ENCODE assay signal across 8 mouse cellular contexts in genomic region chr2:128698140-128698692, GRCm38 (mm10). TPM values are rescaled to one million over a fixed set of nuclear protein-coding genes. Genes with fewer than 3 reads are reported as not detected.
DNase-seq lines count a peak whose midpoint lies in the region; ATAC-seq and TF ChIP-seq lines count a peak whose summit lies in the region.

No protein-coding gene starts in this region.

- H3K4me1 ChIP-seq in CH12.LX (ENCODE audit: control insufficient read depth in 1 of 2, insufficient read depth in 2 of 2), result peaks cover 0 to 4% of the 10 kb centered on the region in 2 experiments; a peak in 2 of 4 replicates
- peaks cover 19% of the 10 kb centered on the region for H3K4me1 ChIP-seq in forebrain, embryonic 13.5 days
- no peaks in the 10 kb centered on the region for H3K4me1 ChIP-seq in heart, postnatal 0 days (ENCODE audit: control insufficient read depth, insufficient read depth)
- peaks cover 8% of the 10 kb centered on the region for H3K4me1 ChIP-seq in liver, embryonic 13.5 days (replicated peaks)
- no peaks in the 10 kb centered on the region for H3K4me1 ChIP-seq in stomach, embryonic 16.5 days (ENCODE audit: control insufficient read depth, insufficient read depth, low read length)

- in situ Hi-C loops in CH12.LX (cut with MboI; ENCODE audit: low pct_ligation_motif_present, low pct_unique_long_range_greater_than_20kb, low sequenced_read_pairs), result loop anchor here (5.0 to 25.0 kb wide), 2 partner anchors 119 to 564 kb away; partner anchors contain the start of gene Tmem87b

- no peaks in the 10 kb centered on the region for H3K27me3 ChIP-seq in CH12.LX (replicated peaks)
- peaks cover 22% of the 10 kb centered on the region; the same call in 1 of the 2 replicates for H3K27me3 ChIP-seq in forebrain, embryonic 13.5 days
- H3K27me3 ChIP-seq in heart, postnatal 0 days (ENCODE audit: control insufficient read depth, insufficient read depth, low read length), result no peaks in the 10 kb centered on the region
- peaks cover 51% of the 10 kb centered on the region for H3K27me3 ChIP-seq in liver, embryonic 13.5 days
- no peaks in the 10 kb centered on the region for H3K27me3 ChIP-seq in stomach, embryonic 16.5 days (ENCODE audit: control insufficient read depth, insufficient read depth, low read length)

- H3K27ac ChIP-seq in CH12.LX (ENCODE audit: insufficient read depth, low read depth), result no peak overlapping the region
- H3K27ac ChIP-seq in forebrain, embryonic 13.5 days, result no peak overlapping the region
- H3K27ac ChIP-seq in heart, postnatal 0 days (ENCODE audit: low read depth), result peak overlapping the region; percentile 91
- H3K27ac ChIP-seq in liver, embryonic 13.5 days, result no peak overlapping the region; the same call in 1 of the 2 replicates
- peak overlapping the region; percentile 95 for H3K27ac ChIP-seq in stomach, embryonic 16.5 days (ENCODE audit: low read length)

- H3K4me2 ChIP-seq in CH12.LX (ENCODE audit: insufficient read depth, low read depth, poor library complexity, severe bottlenecking), result peak overlapping the region; percentile 3; the same call in 1 of the 2 replicates
- peak overlapping the region; percentile 96 for H3K4me2 ChIP-seq in forebrain, embryonic 13.5 days
- peak overlapping the region; percentile 82 for H3K4me2 ChIP-seq in heart, postnatal 0 days (ENCODE audit: low read depth, low read length)
- H3K4me2 ChIP-seq in liver, embryonic 13.5 days, result peak overlapping the region; percentile 61
- peak overlapping the region; percentile 70 for H3K4me2 ChIP-seq in stomach, embryonic 16.5 days (ENCODE audit: low read depth, low read length)

- peak; percentile 91 for TF ChIP-seq RAD21 in CH12.LX (IDR thresholded peaks at IDR 0.05; ENCODE audit: low read depth, low read length)

- H3K36me3 ChIP-seq in CH12.LX (replicated peaks in 1 of 2; ENCODE audit: control insufficient read depth in 1 of 2, insufficient read depth in 1 of 2, low read length in 1 of 2), result no peaks in the 10 kb centered on the region
- no peaks in the 10 kb centered on the region for H3K36me3 ChIP-seq in forebrain, embryonic 13.5 days (ENCODE audit: poor library complexity, severe bottlenecking)
- H3K36me3 ChIP-seq in heart, postnatal 0 days (replicated peaks; ENCODE audit: control insufficient read depth, insufficient read depth, low read length), result no peaks in the 10 kb centered on the region
- H3K36me3 ChIP-seq in liver, embryonic 13.5 days, result no peaks in the 10 kb centered on the region
- no peaks in the 10 kb centered on the region for H3K36me3 ChIP-seq in stomach, embryonic 16.5 days (ENCODE audit: control insufficient read depth, insufficient read depth, low read length)

- dilution Hi-C loops in CH12.LX (cut with MboI; ENCODE audit: extremely low pct_ligation_motif_present, extremely low pct_unique_long_range_greater_than_20kb, low sequenced_read_pairs), result no loop called here

- no peak for TF ChIP-seq EP300 in CH12.LX (IDR thresholded peaks at IDR 0.05; ENCODE audit: low read length)
- peak; percentile 69; the same call in 1 of the 2 replicates for TF ChIP-seq EP300 in heart, postnatal 0 days (IDR thresholded peaks at IDR 0.05; ENCODE audit: low read depth)

- peak; percentile 45 for DNase-seq in CH12.LX (ENCODE audit: extremely low read depth)
- DNase-seq in c-Kit-positive CD71-positive TER-119-negative erythroid progenitor cells, embryonic 14.5 days (ENCODE audit: low read depth), result peak; percentile 19
- peak; percentile 93 for DNase-seq in heart, postnatal 0 days (ENCODE audit: low spot score)
- DNase-seq in kidney, postnatal 25 days, result peak; percentile 92 to 94
- DNase-seq in liver, embryonic 13.5 days, result peak; percentile 40
- DNase-seq in natural killer cell, adult 2 months (ENCODE audit: low spot score in 2 of 2), result peak; percentile 11 to 28

- ATAC-seq in forebrain, embryonic 13.5 days, result peak; percentile 90
- ATAC-seq in heart, postnatal 0 days (ENCODE audit: insufficient read depth, low read depth), result peak; percentile 90
- ATAC-seq in liver, embryonic 13.5 days (ENCODE audit: low read depth), result peak; percentile 67
- peak; percentile 88 for ATAC-seq in stomach, embryonic 16.5 days (ENCODE audit: insufficient read depth, low FRiP score)

- no peak for TF ChIP-seq POLR2A in CH12.LX (IDR thresholded peaks at IDR 0.05; ENCODE audit: low read depth, low read length)

- WGBS in forebrain, embryonic 13.5 days, result under 1% methylated on average over 14 of the region's 14 CpGs
- under 1% methylated on average over 14 of the region's 14 CpGs for WGBS in heart, postnatal 0 days
- 2% methylated on average over 14 of the region's 14 CpGs for WGBS in liver, embryonic 13.5 days (ENCODE audit: insufficient replicate concordance)
- WGBS in stomach, embryonic 16.5 days, result 0% methylated on average over 14 of the region's 14 CpGs

- H3K9me3 ChIP-seq in CH12.LX (replicated peaks; ENCODE audit: low read length), result no peaks in the 10 kb centered on the region
- H3K9me3 ChIP-seq in forebrain, embryonic 13.5 days (replicated peaks), result no peaks in the 10 kb centered on the region
- H3K9me3 ChIP-seq in heart, postnatal 0 days (replicated peaks; ENCODE audit: control insufficient read depth, low read length), result no peaks in the 10 kb centered on the region
- no peaks in the 10 kb centered on the region for H3K9me3 ChIP-seq in liver, embryonic 13.5 days (replicated peaks)
- no peaks in the 10 kb centered on the region for H3K9me3 ChIP-seq in stomach, embryonic 16.5 days (replicated peaks; ENCODE audit: control insufficient read depth, low read length)

- H3K79me2 ChIP-seq in CH12.LX (replicated peaks; ENCODE audit: control insufficient read depth, extremely low read depth, insufficient read depth, poor library complexity, severe bottlenecking), result no peaks in the 10 kb centered on the region

- no peak overlapping the region for H3K4me3 ChIP-seq in CH12.LX (replicated peaks in 1 of 3; ENCODE audit: low read depth in 2 of 3, low read length in 2 of 3, poor library complexity in 1 of 3)
- H3K4me3 ChIP-seq in forebrain, embryonic 13.5 days, result peak overlapping the region; percentile 51
- peak overlapping the region; percentile 72 for H3K4me3 ChIP-seq in heart, postnatal 0 days (ENCODE audit: low read depth, low read length)
- H3K4me3 ChIP-seq in liver, embryonic 13.5 days (replicated peaks), result peak overlapping the region; percentile 60
- H3K4me3 ChIP-seq in stomach, embryonic 16.5 days (replicated peaks; ENCODE audit: low read length), result peak overlapping the region; percentile 58

- peak; percentile 13 to 91; a peak in 2 of 4 replicates for TF ChIP-seq CTCF in CH12.LX (conservative IDR thresholded peaks at IDR 0.05 in 1 of 2, IDR thresholded peaks at IDR 0.05 in 1 of 2; ENCODE audit: low read depth in 2 of 2, low read length in 2 of 2)
- TF ChIP-seq CTCF in heart, postnatal 0 days (IDR thresholded peaks at IDR 0.05; ENCODE audit: low read depth), result peak; percentile 97

- no peak overlapping the region for H3K9ac ChIP-seq in CH12.LX (ENCODE audit: insufficient read depth, low read depth)
- peak overlapping the region; percentile 62 for H3K9ac ChIP-seq in forebrain, embryonic 13.5 days
- peak overlapping the region; percentile 63 for H3K9ac ChIP-seq in heart, postnatal 0 days (replicated peaks; ENCODE audit: low read depth, low read length)
- H3K9ac ChIP-seq in liver, embryonic 13.5 days, result no peak overlapping the region
- peak overlapping the region; percentile 75 for H3K9ac ChIP-seq in stomach, embryonic 16.5 days (ENCODE audit: low read length)

TF ChIP-seq in CH12.LX, 34 proteins besides CTCF, POLR2A, EP300 and RAD21 (continues in another document):
- TF ChIP-seq SMC3 (IDR thresholded peaks at IDR 0.05; ENCODE audit: low read depth, low read length) (peak; percentile 93), MYC (IDR thresholded peaks at IDR 0.05; ENCODE audit: low read depth, low read length) (no peak), ZC3H11A (IDR thresholded peaks at IDR 0.05; ENCODE audit: low read depth, low read length) (peak; percentile 31; the same call in 1 of the 2 replicates), ZNF384 (IDR thresholded peaks at IDR 0.05; ENCODE audit: low read depth, low read length) (no peak), USF1 (IDR thresholded peaks at IDR 0.05; ENCODE audit: low read depth, low read length) (no peak), KAT2A (IDR thresholded peaks at IDR 0.05; ENCODE audit: insufficient replicate concordance, low read length) (no peak), ZKSCAN1 (IDR thresholded peaks at IDR 0.05; ENCODE audit: borderline replicate concordance, low read depth, low read length) (no peak), MXI1 (IDR thresholded peaks at IDR 0.05; ENCODE audit: low read depth, low read length) (no peak), HCFC1 (IDR thresholded peaks at IDR 0.05; ENCODE audit: low read depth, low read length) (no peak), UBTF (IDR thresholded peaks at IDR 0.05; ENCODE audit: low read depth, low read length) (no peak), TBP (conservative IDR thresholded peaks at IDR 0.05; ENCODE audit: low read depth, low read length) (no peak), ELF1 (IDR thresholded peaks at IDR 0.05; ENCODE audit: low read depth, low read length) (no peak), PAX5 (IDR thresholded peaks at IDR 0.05; ENCODE audit: low read length) (no peak), NELFE (IDR thresholded peaks at IDR 0.05; ENCODE audit: low read depth, low read length) (0 out of 2 replicates have a peak, but pooled peaks have one; percentile 3), CHD1 (IDR thresholded peaks at IDR 0.05; ENCODE audit: low read depth, low read length) (no peak)

RNA-seq across cellular contexts. Expression of gene Mertk, which starts 0.5 kb away (rescaled TPM):
- not detected in 2 replicates for total RNA-seq in CH12.LX (2012; rRNA removed)
- 0.05 TPM in 1 of 2 replicates, not detected in the other for total RNA-seq in CH12.LX (2014; rRNA removed)
- polyA plus RNA-seq in CH12.LX (2012; ENCODE audit: insufficient read length, low read depth), result not detected in 2 replicates
- 0.56 and 0.88 TPM in 2 replicates for polyA plus RNA-seq in forebrain, embryonic 13.5 days (2015; fragmentation: Nextera tagmentation; extraction: Ambion mirVana)
- 4.6 and 6.1 TPM in 2 replicates for total RNA-seq in heart, postnatal 0 days (2014; rRNA removed; ENCODE audit: low replicate concordance)
- polyA plus RNA-seq in heart, postnatal 0 days (2015; fragmentation: Nextera tagmentation; extraction: Ambion mirVana), result 2.3 TPM in 2 replicates
- polyA plus RNA-seq in liver, embryonic 13.5 days (2015; fragmentation: Nextera tagmentation; extraction: Ambion mirVana), result 3.4 and 4.1 TPM in 2 replicates
- 6.4 and 6.7 TPM in 2 replicates for polyA plus RNA-seq in stomach, embryonic 16.5 days (2015; fragmentation: Nextera tagmentation; extraction: Ambion mirVana)

RNA-seq across cellular contexts. Expression of gene Anapc1, which starts 11.0 kb away (rescaled TPM):
- 85.2 and 92.0 TPM in 2 replicates for total RNA-seq in CH12.LX (2012; rRNA removed)
- 51.7 and 60.6 TPM in 2 replicates for total RNA-seq in CH12.LX (2014; rRNA removed)
- polyA plus RNA-seq in CH12.LX (2012; ENCODE audit: insufficient read length, low read depth), result 121 and 146 TPM in 2 replicates
- polyA plus RNA-seq in forebrain, embryonic 13.5 days (2015; fragmentation: Nextera tagmentation; extraction: Ambion mirVana), result 57.5 and 65.6 TPM in 2 replicates
- total RNA-seq in heart, postnatal 0 days (2014; rRNA removed; ENCODE audit: low replicate concordance), result 33.8 and 69.5 TPM in 2 replicates
- polyA plus RNA-seq in heart, postnatal 0 days (2015; fragmentation: Nextera tagmentation; extraction: Ambion mirVana), result 14.1 and 16.1 TPM in 2 replicates
- polyA plus RNA-seq in liver, embryonic 13.5 days (2015; fragmentation: Nextera tagmentation; extraction: Ambion mirVana), result 26.4 and 35.6 TPM in 2 replicates
- polyA plus RNA-seq in stomach, embryonic 16.5 days (2015; fragmentation: Nextera tagmentation; extraction: Ambion mirVana), result 61.3 and 61.6 TPM in 2 replicates

Comparison
In these comparisons a context has a peak if more than half of its experiments do, and no peak if none do; other contexts are left out.
1. DNase-seq: peak in every context shown above with its lines; median percentile 93 in heart, postnatal 0 days; 93 in kidney, postnatal 25 days; 45 in CH12.LX; 40 in liver, embryonic 13.5 days; 20 in natural killer cell, adult 2 months; 19 in c-Kit-positive CD71-positive TER-119-negative erythroid progenitor cells, embryonic 14.5 days.
2. H3K27ac ChIP-seq: peak in heart, postnatal 0 days (single experiment) and stomach, embryonic 16.5 days (single experiment); none in CH12.LX (single experiment), forebrain, embryonic 13.5 days (single experiment) and liver, embryonic 13.5 days (single experiment).
3. H3K4me2 ChIP-seq: peak in every context shown above with its lines; median percentile 96 in forebrain, embryonic 13.5 days; 82 in heart, postnatal 0 days; 70 in stomach, embryonic 16.5 days; 61 in liver, embryonic 13.5 days; 3 in CH12.LX.
4. H3K4me3 ChIP-seq: peak in forebrain, embryonic 13.5 days (single experiment), heart, postnatal 0 days (single experiment), liver, embryonic 13.5 days (single experiment) and stomach, embryonic 16.5 days (single experiment); none in CH12.LX (0 of 3).
5. H3K9ac ChIP-seq: peak in forebrain, embryonic 13.5 days (single experiment), heart, postnatal 0 days (single experiment) and stomach, embryonic 16.5 days (single experiment); none in CH12.LX (single experiment) and liver, embryonic 13.5 days (single experiment).
6. Peak in every context shown above with its lines, with median percentiles within 50 percentile points of each other: ATAC-seq.